Mouse (Mus musculus) erythroblast, embryonic 14.5 days (primary cell): Measurements from ENCODE around the gene Togaram2.

Experiments
- GATA1 ChIP-seq: IDR thresholded peaks from 2 replicates; pipeline ENCODE4 v1.6.1; 2012; ENCODE audit warnings: low read length, inconsistent platforms, mixed read lengths
- TAL1 ChIP-seq: IDR thresholded peaks from 3 replicates; pipeline ENCODE4 v1.6.1; 2012; ENCODE audit warnings: low read length, inconsistent platforms, mixed read lengths

DNA sequence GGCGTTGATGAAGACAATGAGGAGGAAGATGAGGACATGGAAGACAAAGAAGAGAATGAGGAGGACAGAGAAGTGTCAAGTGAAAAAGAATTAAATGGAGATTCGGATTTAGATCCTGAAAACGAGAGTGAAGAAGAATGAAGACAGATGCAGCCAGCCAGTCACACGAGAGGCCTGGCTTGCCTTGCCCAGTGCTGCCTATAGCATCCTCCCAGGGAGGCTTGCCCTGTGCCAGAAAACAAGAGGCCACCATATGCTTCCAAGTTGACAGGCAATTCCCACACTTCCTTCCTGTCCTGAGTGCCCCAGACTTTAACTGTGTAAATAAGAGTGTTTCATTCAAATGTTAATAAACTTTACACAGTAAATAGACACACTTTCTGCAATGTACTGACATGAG is 15.5 kb upstream of the Togaram2 start:
- TF ChIP-seq GATA1 (no peak), TAL1 (no peak)
